Mouse (Mus musculus) megakaryocyte, embryonic 14.5 days (primary cell): Measurements from ENCODE around the gene Gm20662. TPM values are rescaled to one million over a fixed set of nuclear protein-coding genes. Genes with fewer than 3 reads are reported as not detected.
A peak's percentile ranks its signal among the peaks of the same experiment; 100 is the strongest.

ENCODE experiments used
- H3K27me3 ChIP-seq: replicated peaks from 2 replicates; pipeline ENCODE3; 2012; ENCODE audit warnings: inconsistent platforms
- H3K36me3 ChIP-seq: replicated peaks from 2 replicates; pipeline ENCODE3; 2012; ENCODE audit warnings: low read length, inconsistent platforms, mixed read lengths
- H3K4me1 ChIP-seq: 2 replicates; pipeline ENCODE4 v1.6.1; 2012; ENCODE audit warnings: inconsistent platforms
- H3K4me3 ChIP-seq: replicated peaks from 2 replicates; pipeline ENCODE3; 2012; ENCODE audit warnings: moderate library complexity, mild to moderate bottlenecking, inconsistent platforms
- H3K9me3 ChIP-seq: 2 replicates; pipeline ENCODE4 v1.6.1; 2012; ENCODE audit warnings: inconsistent platforms
- FLI1 ChIP-seq: IDR thresholded peaks from 2 replicates; pipeline ENCODE4 v1.6.1; 2012; ENCODE audit warnings: low read length, inconsistent platforms, mixed read lengths
- GATA1 ChIP-seq: IDR thresholded peaks from 3 replicates; pipeline ENCODE4 v1.6.1; 2012; ENCODE audit warnings: mixed read lengths, low read length, inconsistent platforms, borderline replicate concordance
- polyA plus RNA-seq: library from polyadenylated mRNA; stranded (reverse); fragments of >175 nt; gene quantifications from 2 replicates; pipeline ENCODE4 v1.2.3, GENCODE M21; 2012; ENCODE audit warnings: low replicate concordance; ENCODE audit not compliant: insufficient read depth

Gm20662 gene
- polyA plus RNA-seq, 1 experiment, result 3.2 TPM

GRCm38 (mm10) chr9:107961351-107961762, 34.8 kb upstream of the Gm20662 start:
- H3K4me1 ChIP-seq, result peaks cover 53% of the 10 kb centered on the region
- H3K4me3 ChIP-seq, result no peak overlapping the region
- H3K27me3 ChIP-seq, result no peaks in the 10 kb centered on the region
- no peak for TF ChIP-seq GATA1
- no peak for TF ChIP-seq FLI1
- no peaks in the 10 kb centered on the region for H3K9me3 ChIP-seq
- peaks cover 87% of the 10 kb centered on the region for H3K36me3 ChIP-seq

DNA sequence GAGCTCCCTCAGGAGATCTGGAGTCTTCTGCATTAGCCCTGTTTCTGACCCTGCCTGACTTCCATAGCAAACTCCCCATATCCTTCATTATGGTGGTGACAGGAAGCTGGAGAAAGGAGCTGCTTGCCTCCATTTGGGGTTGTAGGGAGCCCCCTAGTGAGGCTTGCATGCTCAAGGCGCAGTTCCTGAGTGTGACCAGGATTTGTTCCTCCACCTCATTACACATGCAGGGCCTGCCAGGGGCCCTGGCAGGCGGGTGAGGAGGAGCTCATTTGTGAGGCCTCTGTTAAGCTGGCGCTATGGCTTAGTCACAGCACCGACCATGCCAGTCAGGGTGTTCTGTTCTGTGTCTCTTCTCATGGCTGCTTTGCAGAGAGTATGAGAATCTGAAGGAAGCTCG, 34.3 kb upstream of the Gm20662 start:
- H3K4me1 ChIP-seq, result peaks cover 59% of the 10 kb centered on the region
- TF ChIP-seq GATA1 (no peak), FLI1 (no peak)
- H3K9me3 ChIP-seq, result no peaks in the 10 kb centered on the region
- no peaks in the 10 kb centered on the region for H3K27me3 ChIP-seq
- peaks cover 88% of the 10 kb centered on the region for H3K36me3 ChIP-seq
- H3K4me3 ChIP-seq, result no peak overlapping the region

DNA sequence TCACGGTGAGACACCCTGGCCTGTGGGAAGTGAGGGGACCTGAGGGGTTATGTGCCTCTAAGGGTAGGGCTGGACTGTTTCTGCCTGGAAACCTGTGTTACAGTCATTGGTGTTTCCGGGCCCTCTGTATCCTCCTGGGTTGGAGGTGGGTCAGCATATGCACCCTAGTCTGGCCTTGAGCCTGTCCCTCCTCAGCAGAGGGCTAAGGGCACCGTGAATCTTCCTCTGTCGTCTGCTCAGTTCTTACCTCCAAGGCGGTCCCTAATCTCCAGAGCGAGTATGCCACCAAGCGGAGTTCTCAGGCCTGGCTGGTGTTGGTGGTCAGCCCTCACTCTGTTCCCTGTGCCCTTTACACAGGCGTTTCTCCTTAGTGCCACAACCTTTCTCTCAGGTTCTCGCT, 33.2 kb upstream of the Gm20662 start:
- H3K4me3 ChIP-seq, result no peak overlapping the region
- no peaks in the 10 kb centered on the region for H3K27me3 ChIP-seq
- H3K4me1 ChIP-seq, result peaks cover 69% of the 10 kb centered on the region
- no peak for TF ChIP-seq FLI1
- H3K36me3 ChIP-seq, result peaks cover 85% of the 10 kb centered on the region
- H3K9me3 ChIP-seq, result no peaks in the 10 kb centered on the region

GRCm38 (mm10) chr9:107963700-107964099, 32.4 kb upstream of the Gm20662 start:
- Histone ChIP-seq H3K4me1 (peaks cover 76% of the 10 kb centered on the region), H3K4me3 (peak overlapping the region; percentile 66), H3K36me3 (peaks cover 85% of the 10 kb centered on the region), H3K9me3 (no peaks in the 10 kb centered on the region), H3K27me3 (no peaks in the 10 kb centered on the region)
- TF ChIP-seq FLI1, result no peak
- no peak for TF ChIP-seq GATA1

DNA sequence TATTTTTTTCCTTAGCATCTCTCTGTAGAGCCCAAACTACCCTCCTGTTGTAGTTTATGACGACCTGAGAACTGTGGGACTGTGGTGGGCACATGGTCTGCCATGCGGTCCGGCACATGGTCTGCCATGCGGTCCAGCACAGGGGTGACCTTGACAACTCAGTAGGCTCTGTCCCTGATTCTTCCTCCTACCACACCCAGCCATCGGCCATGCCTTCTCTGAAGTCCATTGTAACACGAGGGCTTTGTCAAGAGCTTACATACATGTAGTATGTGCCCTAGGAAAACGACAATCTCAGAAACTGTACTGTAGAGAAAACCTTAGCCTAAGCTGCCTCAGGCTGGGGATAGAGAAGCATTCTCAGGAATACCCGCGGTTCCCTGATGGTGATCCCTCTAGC, 31.5 kb upstream of the Gm20662 start:
- H3K4me3 ChIP-seq, result peak overlapping the region; percentile 40
- H3K36me3 ChIP-seq, result peaks cover 85% of the 10 kb centered on the region
- peaks cover 86% of the 10 kb centered on the region for H3K4me1 ChIP-seq
- H3K27me3 ChIP-seq, result no peaks in the 10 kb centered on the region
- H3K9me3 ChIP-seq, result no peaks in the 10 kb centered on the region
- TF ChIP-seq FLI1 (no peak), GATA1 (no peak)

DNA sequence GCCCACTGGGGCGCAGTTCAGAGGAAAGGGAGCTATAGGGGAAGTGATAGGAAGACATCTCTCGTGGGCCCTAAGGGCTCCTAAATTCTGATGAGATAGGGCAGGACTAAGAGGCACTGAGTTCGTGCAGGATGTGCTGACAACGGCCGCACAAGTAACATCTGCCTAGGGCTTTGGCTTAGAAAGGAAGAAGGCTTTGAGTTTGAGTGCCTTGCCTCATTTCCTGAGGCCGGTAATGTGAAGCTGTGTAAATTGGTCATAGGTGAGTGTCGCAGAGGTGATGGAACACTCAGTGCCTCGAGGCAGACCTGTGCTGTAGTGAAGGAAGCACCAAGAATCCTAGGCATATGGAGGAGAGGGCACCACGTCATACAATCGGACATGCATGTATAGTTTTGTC, 29.5 kb upstream of the Gm20662 start:
- peaks cover 99% of the 10 kb centered on the region for H3K4me1 ChIP-seq
- TF ChIP-seq FLI1, result no peak
- no peak for TF ChIP-seq GATA1
- H3K9me3 ChIP-seq, result no peaks in the 10 kb centered on the region
- H3K27me3 ChIP-seq, result no peaks in the 10 kb centered on the region
- peaks cover 81% of the 10 kb centered on the region for H3K36me3 ChIP-seq
- H3K4me3 ChIP-seq, result peak overlapping the region; percentile 42

- TF ChIP-seq GATA1, result no peak
- TF ChIP-seq FLI1, result no peak
- Histone ChIP-seq H3K4me3 (no peak overlapping the region), H3K4me1 (peaks cover 99% of the 10 kb centered on the region), H3K36me3 (peaks cover 73% of the 10 kb centered on the region), H3K9me3 (no peaks in the 10 kb centered on the region), H3K27me3 (no peaks in the 10 kb centered on the region)
Observed at GRCm38 (mm10) chr9:107967437-107967836, 28.7 kb upstream of the Gm20662 start.

- Histone ChIP-seq H3K4me3 (no peak overlapping the region), H3K36me3 (peaks cover 62% of the 10 kb centered on the region), H3K4me1 (peaks cover 99% of the 10 kb centered on the region), H3K27me3 (no peaks in the 10 kb centered on the region), H3K9me3 (no peaks in the 10 kb centered on the region)
- TF ChIP-seq GATA1 (no peak), FLI1 (no peak)
Observed at GRCm38 (mm10) chr9:107968531-107968930, 27.6 kb upstream of the Gm20662 start.

- TF ChIP-seq GATA1, result no peak
- no peak for TF ChIP-seq FLI1
- Histone ChIP-seq H3K4me3 (no peak overlapping the region), H3K27me3 (no peaks in the 10 kb centered on the region), H3K9me3 (no peaks in the 10 kb centered on the region), H3K36me3 (peaks cover 52% of the 10 kb centered on the region), H3K4me1 (peaks cover 99% of the 10 kb centered on the region)
Observed at GRCm38 (mm10) chr9:107970311-107970710, 25.8 kb upstream of the Gm20662 start.

GRCm38 (mm10) chr9:107971690-107972541, 24.2 kb upstream of the Gm20662 start:
- TF ChIP-seq GATA1 (peak; percentile 64; the same call in 1 of the 3 replicates), FLI1 (peak; percentile 60; the same call in 1 of the 2 replicates)
- H3K4me3 ChIP-seq, result peak overlapping the region; percentile 76
- peaks cover 99% of the 10 kb centered on the region for H3K4me1 ChIP-seq
- H3K36me3 ChIP-seq, result peaks cover 55% of the 10 kb centered on the region
- H3K9me3 ChIP-seq, result no peaks in the 10 kb centered on the region
- H3K27me3 ChIP-seq, result no peaks in the 10 kb centered on the region

DNA sequence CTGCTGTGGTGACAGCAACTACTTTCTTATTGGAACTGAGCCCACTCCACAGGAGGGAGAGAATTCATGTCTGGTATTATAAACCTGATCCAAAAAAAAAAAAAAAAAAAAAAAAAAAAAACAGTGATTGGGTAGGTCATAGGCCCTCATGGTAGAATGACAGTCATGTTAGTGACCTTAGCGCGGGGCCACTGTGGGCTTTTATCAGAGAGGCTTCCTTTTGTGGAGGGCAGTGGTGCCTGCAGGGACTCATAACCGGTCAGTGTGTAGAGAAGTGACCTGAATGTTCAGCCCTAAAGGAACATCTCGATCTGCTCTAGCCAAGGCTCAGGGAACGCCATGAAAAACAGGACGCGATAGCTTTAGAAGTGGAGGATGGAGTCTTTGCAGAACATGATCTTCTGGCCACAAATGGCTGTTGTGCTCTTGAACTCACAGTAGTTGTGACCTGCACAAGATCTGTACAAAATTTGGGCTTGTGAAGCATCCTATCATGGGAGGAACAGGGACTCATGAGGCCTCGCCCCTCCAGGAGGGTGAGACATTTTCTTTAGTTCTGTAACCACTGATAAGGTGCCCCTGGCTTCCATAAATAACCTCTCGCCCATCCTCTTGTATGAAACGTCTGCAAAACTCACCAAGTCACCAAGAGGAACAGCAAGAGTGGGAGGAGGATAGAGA, 21.5 kb upstream of the Gm20662 start:
- H3K4me3 ChIP-seq, result peak overlapping the region; percentile 98
- H3K27me3 ChIP-seq, result no peaks in the 10 kb centered on the region
- TF ChIP-seq FLI1 (no peak), GATA1 (no peak)
- no peaks in the 10 kb centered on the region for H3K9me3 ChIP-seq
- H3K36me3 ChIP-seq, result peaks cover 58% of the 10 kb centered on the region
- H3K4me1 ChIP-seq, result peaks cover 99% of the 10 kb centered on the region
